Mouse (Mus musculus): ENCODE data around the gene Elavl2. TPM values are rescaled to one million over a fixed set of nuclear protein-coding genes. Genes with fewer than 3 reads are reported as not detected.

The Elavl2 gene
- 0.04 TPM in 1 of 2 replicates, not detected in the other for polyA plus RNA-seq (2012; rRNA removed)

- no peak within 1 kb of the TSS for H3K4me3 ChIP-seq (ENCODE audit: control insufficient read depth, insufficient read depth, low read length)
- no peak within 1 kb of the TSS for H3K27ac ChIP-seq (ENCODE audit: control insufficient read depth, insufficient read depth, low read length)
- no peaks in the 10 kb centered on the region for H3K27me3 ChIP-seq (ENCODE audit: control insufficient read depth, insufficient read depth, low read length)
- H3K4me1 ChIP-seq (replicated peaks; ENCODE audit: control insufficient read depth, insufficient read depth, low read length), result no peaks in the 10 kb centered on the region
- 15% methylated on average over 28 of the region's 28 CpGs for WGBS
- no peaks in the 10 kb centered on the region for H3K36me3 ChIP-seq (ENCODE audit: control insufficient read depth, insufficient read depth, low read length)
- no peak for DNase-seq
- no peak for TF ChIP-seq POLR2A (IDR thresholded peaks at IDR 0.05; ENCODE audit: control insufficient read depth, extremely low read depth, insufficient read depth, low read length, poor library complexity)
- TF ChIP-seq CTCF (IDR thresholded peaks at IDR 0.05; ENCODE audit: borderline replicate concordance, control insufficient read depth, extremely low read depth, insufficient read depth, low read length, poor library complexity), result no peak
These were observed at the start of gene Elavl2 for GRCm38 (mm10) chr4:91400423-91400822. TSS of gene Elavl2 (minus strand) at chr4:91400785.

DNA sequence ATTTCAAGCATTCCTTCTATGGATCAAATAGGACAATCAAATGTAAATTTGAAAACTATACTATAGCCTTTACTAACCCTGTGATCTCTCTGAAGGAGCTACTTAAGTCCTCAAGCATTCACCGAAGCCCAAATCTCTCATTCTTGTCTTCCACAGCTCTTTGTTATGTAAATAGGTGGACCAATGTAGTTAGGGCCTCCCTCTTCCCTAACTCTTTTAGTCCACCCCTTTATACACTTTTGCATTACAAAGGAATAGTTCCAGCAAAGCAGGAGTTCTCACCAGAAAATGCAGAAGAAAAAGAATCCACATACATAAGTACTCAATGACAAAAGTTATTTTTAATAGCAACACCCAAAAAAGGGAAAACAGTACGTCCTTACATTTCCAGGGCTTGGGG lies 47.3 kb upstream of the Elavl2 start:
- Histone ChIP-seq H3K27ac (ENCODE audit: control insufficient read depth, insufficient read depth, low read length) (no peak overlapping the region), H3K4me3 (ENCODE audit: control insufficient read depth, insufficient read depth, low read length) (no peak overlapping the region), H3K36me3 (ENCODE audit: control insufficient read depth, insufficient read depth, low read length) (no peaks in the 10 kb centered on the region), H3K27me3 (ENCODE audit: control insufficient read depth, insufficient read depth, low read length) (no peaks in the 10 kb centered on the region), H3K4me1 (replicated peaks; ENCODE audit: control insufficient read depth, insufficient read depth, low read length) (no peaks in the 10 kb centered on the region)
- 69% methylated on average over 2 of the region's 2 CpGs for WGBS
- TF ChIP-seq POLR2A (IDR thresholded peaks at IDR 0.05; ENCODE audit: control insufficient read depth, extremely low read depth, insufficient read depth, low read length, poor library complexity) (no peak), CTCF (IDR thresholded peaks at IDR 0.05; ENCODE audit: borderline replicate concordance, control insufficient read depth, extremely low read depth, insufficient read depth, low read length, poor library complexity) (no peak)
- no peak for DNase-seq

DNA sequence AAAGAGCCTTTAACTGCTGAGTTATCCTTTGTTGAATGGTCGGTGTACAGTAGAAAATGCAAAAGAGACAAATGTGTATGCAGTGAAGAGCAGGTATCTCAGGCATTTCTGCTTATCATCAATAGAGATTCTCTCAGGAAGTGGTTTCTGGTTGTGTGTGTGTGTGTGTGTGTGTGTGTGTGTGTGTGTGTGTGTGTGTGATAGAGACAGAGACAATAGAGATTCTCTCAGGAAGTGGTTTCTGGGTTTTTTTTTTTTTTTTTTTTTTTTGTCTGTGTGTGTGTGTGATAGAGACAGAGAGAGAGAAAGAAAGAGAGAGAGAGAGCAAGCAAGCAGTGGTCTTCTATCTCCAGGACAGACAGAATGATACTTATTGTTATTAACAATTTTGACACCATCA lies 15.0 kb upstream of the Elavl2 start:
- 92% methylated on average over 1 of the region's 1 CpGs for WGBS
- Histone ChIP-seq H3K36me3 (ENCODE audit: control insufficient read depth, insufficient read depth, low read length) (no peaks in the 10 kb centered on the region), H3K4me1 (replicated peaks; ENCODE audit: control insufficient read depth, insufficient read depth, low read length) (no peaks in the 10 kb centered on the region), H3K27ac (ENCODE audit: control insufficient read depth, insufficient read depth, low read length) (no peak overlapping the region), H3K4me3 (ENCODE audit: control insufficient read depth, insufficient read depth, low read length) (no peak overlapping the region), H3K27me3 (ENCODE audit: control insufficient read depth, insufficient read depth, low read length) (no peaks in the 10 kb centered on the region)
- TF ChIP-seq POLR2A (IDR thresholded peaks at IDR 0.05; ENCODE audit: control insufficient read depth, extremely low read depth, insufficient read depth, low read length, poor library complexity), result no peak
- no peak for TF ChIP-seq CTCF (IDR thresholded peaks at IDR 0.05; ENCODE audit: borderline replicate concordance, control insufficient read depth, extremely low read depth, insufficient read depth, low read length, poor library complexity)
- no peak for DNase-seq

- no peak for DNase-seq
- Histone ChIP-seq H3K4me3 (ENCODE audit: control insufficient read depth, insufficient read depth, low read length) (no peak overlapping the region), H3K27me3 (ENCODE audit: control insufficient read depth, insufficient read depth, low read length) (no peaks in the 10 kb centered on the region), H3K27ac (ENCODE audit: control insufficient read depth, insufficient read depth, low read length) (no peak overlapping the region), H3K4me1 (replicated peaks; ENCODE audit: control insufficient read depth, insufficient read depth, low read length) (no peaks in the 10 kb centered on the region), H3K36me3 (ENCODE audit: control insufficient read depth, insufficient read depth, low read length) (no peaks in the 10 kb centered on the region)
- 76% methylated on average over 3 of the region's 3 CpGs for WGBS
- TF ChIP-seq CTCF (IDR thresholded peaks at IDR 0.05; ENCODE audit: borderline replicate concordance, control insufficient read depth, extremely low read depth, insufficient read depth, low read length, poor library complexity), result no peak
- TF ChIP-seq POLR2A (IDR thresholded peaks at IDR 0.05; ENCODE audit: control insufficient read depth, extremely low read depth, insufficient read depth, low read length, poor library complexity), result no peak
These were observed 4.5 kb upstream of the Elavl2 start for GRCm38 (mm10) chr4:91405047-91405446.

GRCm38 (mm10) chr4:91399510-91400196 lies 932 bp downstream of the Elavl2 start:
- TF ChIP-seq POLR2A (IDR thresholded peaks at IDR 0.05; ENCODE audit: control insufficient read depth, extremely low read depth, insufficient read depth, low read length, poor library complexity), result no peak
- TF ChIP-seq CTCF (IDR thresholded peaks at IDR 0.05; ENCODE audit: borderline replicate concordance, control insufficient read depth, extremely low read depth, insufficient read depth, low read length, poor library complexity), result no peak
- H3K27ac ChIP-seq (ENCODE audit: control insufficient read depth, insufficient read depth, low read length), result no peak overlapping the region
- no peaks in the 10 kb centered on the region for H3K27me3 ChIP-seq (ENCODE audit: control insufficient read depth, insufficient read depth, low read length)
- H3K36me3 ChIP-seq (ENCODE audit: control insufficient read depth, insufficient read depth, low read length), result no peaks in the 10 kb centered on the region
- DNase-seq, result no peak
- no peak overlapping the region for H3K4me3 ChIP-seq (ENCODE audit: control insufficient read depth, insufficient read depth, low read length)
- H3K4me1 ChIP-seq (replicated peaks; ENCODE audit: control insufficient read depth, insufficient read depth, low read length), result no peaks in the 10 kb centered on the region
- 10% methylated on average over 17 of the region's 17 CpGs for WGBS

- no peaks in the 10 kb centered on the region for H3K36me3 ChIP-seq (ENCODE audit: control insufficient read depth, insufficient read depth, low read length)
- DNase-seq, result no peak
- H3K27ac ChIP-seq (ENCODE audit: control insufficient read depth, insufficient read depth, low read length), result no peak overlapping the region
- no peaks in the 10 kb centered on the region for H3K4me1 ChIP-seq (replicated peaks; ENCODE audit: control insufficient read depth, insufficient read depth, low read length)
- no peak for TF ChIP-seq POLR2A (IDR thresholded peaks at IDR 0.05; ENCODE audit: control insufficient read depth, extremely low read depth, insufficient read depth, low read length, poor library complexity)
- no peak for TF ChIP-seq CTCF (IDR thresholded peaks at IDR 0.05; ENCODE audit: borderline replicate concordance, control insufficient read depth, extremely low read depth, insufficient read depth, low read length, poor library complexity)
- H3K4me3 ChIP-seq (ENCODE audit: control insufficient read depth, insufficient read depth, low read length), result no peak overlapping the region
- H3K27me3 ChIP-seq (ENCODE audit: control insufficient read depth, insufficient read depth, low read length), result no peaks in the 10 kb centered on the region
- 73% methylated on average over 5 of the region's 5 CpGs for WGBS
These were observed 8.5 kb downstream of the Elavl2 start for GRCm38 (mm10) chr4:91391987-91392598.
